Mouse (Mus musculus): ENCODE data around the gene Gm9918. TPM values are rescaled to one million over a fixed set of nuclear protein-coding genes. Genes with fewer than 3 reads are reported as not detected.

Gm9918 gene
- polyA plus RNA-seq, 1 experiment from 2014 or later, result not detected

DNA sequence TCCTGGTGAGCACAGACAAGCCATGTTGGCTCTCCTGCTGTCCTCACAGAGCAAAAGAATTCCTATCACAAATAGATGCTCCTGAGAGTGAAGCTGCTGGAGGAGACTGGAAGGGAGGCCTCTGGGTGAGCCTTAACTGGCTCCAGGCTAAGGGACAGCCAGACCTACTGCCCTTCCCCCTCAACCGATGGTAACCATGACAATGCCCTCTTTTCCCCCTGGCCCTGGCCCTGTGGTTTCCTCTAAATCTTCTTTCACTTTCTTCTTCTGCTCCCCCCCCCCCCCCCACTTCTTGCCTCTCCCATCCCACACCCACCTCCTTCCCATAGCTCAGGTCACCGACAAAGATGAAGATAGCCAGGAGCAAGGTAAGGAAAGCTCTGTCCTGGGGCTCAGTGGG is 36.5 kb upstream of the Gm9918 start:
- Histone ChIP-seq H3K27me3 (ENCODE audit: control insufficient read depth, insufficient read depth, low read length) (no peaks in the 10 kb centered on the region), H3K9ac (replicated peaks; ENCODE audit: low read depth, low read length) (no peak overlapping the region), H3K4me2 (ENCODE audit: low read depth, low read length) (no peak overlapping the region), H3K4me3 (ENCODE audit: low read depth, low read length) (no peak overlapping the region), H3K9me3 (ENCODE audit: control insufficient read depth, low read length) (no peaks in the 10 kb centered on the region), H3K27ac (ENCODE audit: low read depth, low read length) (no peak overlapping the region), H3K4me1 (ENCODE audit: control insufficient read depth, insufficient read depth, low read length) (no peaks in the 10 kb centered on the region), H3K36me3 (ENCODE audit: control insufficient read depth, insufficient read depth, low read length) (no peaks in the 10 kb centered on the region)
- WGBS, result 9% methylated on average over 2 of the region's 2 CpGs
- ATAC-seq (ENCODE audit: low read depth), result no peak

DNA sequence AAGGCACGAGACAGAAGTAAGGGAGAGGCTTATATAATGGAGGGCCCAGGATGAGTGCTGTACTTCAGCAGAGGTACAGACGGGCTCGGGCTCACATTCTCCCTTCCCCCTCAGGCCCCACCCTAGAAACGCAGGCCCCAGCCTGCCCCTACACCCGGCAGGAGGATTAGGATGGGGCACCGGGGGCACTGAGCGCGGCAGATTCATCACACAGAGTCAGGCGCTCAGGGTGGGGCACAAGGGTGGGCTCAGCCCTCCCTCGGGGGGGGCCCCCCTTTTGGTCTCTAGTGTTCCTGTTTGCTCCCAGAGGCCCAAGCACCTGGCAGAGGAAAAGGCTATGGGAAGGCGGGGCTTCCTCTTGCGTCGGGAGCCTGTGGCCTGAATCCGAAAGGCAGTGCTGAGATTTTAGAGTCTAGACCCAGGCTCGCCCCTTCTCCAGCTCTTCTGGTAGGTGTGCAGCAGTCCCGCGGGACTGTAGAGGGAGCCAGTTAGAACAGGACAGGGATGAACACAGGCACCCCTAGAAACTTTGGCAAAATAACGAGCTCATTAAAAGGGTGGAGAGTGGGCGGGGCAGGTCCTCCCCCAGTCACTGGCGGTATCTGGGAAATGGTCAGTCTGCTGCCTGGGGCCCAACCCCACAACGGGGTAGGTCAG is 34.9 kb upstream of the Gm9918 start:
- Histone ChIP-seq H3K9ac (replicated peaks; ENCODE audit: low read depth, low read length) (no peak overlapping the region), H3K9me3 (ENCODE audit: control insufficient read depth, low read length) (no peaks in the 10 kb centered on the region), H3K27me3 (ENCODE audit: control insufficient read depth, insufficient read depth, low read length) (no peaks in the 10 kb centered on the region), H3K27ac (ENCODE audit: low read depth, low read length) (no peak overlapping the region), H3K36me3 (ENCODE audit: control insufficient read depth, insufficient read depth, low read length) (no peaks in the 10 kb centered on the region), H3K4me3 (ENCODE audit: low read depth, low read length) (no peak overlapping the region), H3K4me2 (ENCODE audit: low read depth, low read length) (no peak overlapping the region), H3K4me1 (ENCODE audit: control insufficient read depth, insufficient read depth, low read length) (no peaks in the 10 kb centered on the region)
- WGBS, result 44% methylated on average over 21 of the region's 21 CpGs
- no peak for ATAC-seq (ENCODE audit: low read depth)

DNA sequence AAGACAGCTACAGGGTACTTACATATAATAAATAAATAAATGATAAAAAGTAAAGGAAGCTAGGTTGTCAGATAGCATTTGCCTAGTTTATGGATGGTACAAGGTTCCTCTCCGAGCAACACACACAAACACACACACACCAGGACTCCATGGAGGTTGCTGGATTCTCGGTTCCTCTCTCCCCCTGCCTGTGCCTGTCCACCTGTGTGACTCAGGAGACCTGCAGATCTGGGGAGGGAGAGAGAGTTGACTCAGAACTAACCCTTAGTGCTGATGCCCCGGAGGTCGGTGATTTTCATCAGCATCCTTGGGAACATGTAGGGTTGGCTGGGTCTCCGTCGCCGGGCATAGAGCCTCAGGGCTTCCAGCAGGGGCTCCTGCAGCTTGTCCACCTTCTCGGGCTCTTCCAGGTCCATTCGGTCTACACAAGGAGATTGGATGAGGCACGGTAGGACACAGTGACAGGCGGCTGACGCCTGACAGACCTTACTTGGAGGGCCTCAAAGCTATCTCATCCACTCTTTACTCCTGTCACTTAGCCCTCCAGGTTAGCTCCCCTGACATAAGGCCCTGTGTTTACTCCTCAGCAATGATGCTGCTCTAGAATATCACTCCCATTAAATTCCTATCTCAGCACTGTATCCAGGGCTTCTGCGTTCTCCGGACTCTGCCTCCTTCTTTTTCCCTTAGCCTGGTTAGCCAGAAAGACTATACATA is 31.7 kb upstream of the Gm9918 start:
- Histone ChIP-seq H3K4me3 (ENCODE audit: low read depth, low read length) (no peak overlapping the region), H3K27me3 (ENCODE audit: control insufficient read depth, insufficient read depth, low read length) (peaks cover 3% of the 10 kb centered on the region; the same call in 1 of the 2 replicates)
- WGBS, result 92% methylated on average over 14 of the region's 14 CpGs

DNA sequence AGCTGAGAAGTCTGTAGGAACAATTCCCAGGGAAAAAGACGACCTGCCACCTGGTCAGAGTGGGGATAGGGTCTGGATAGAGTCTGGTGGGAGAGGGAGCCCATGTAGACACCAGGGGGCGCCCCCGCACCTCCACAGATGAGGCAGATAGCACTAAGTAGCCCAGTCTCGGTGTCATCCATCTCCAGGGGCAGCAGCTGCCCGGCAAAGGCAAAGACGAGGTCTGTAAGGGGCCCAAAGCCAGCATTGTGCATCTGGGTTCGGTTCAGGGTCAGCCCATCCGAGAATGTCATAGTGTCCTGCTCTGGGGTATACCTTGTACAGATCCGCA is 31.1 kb upstream of the Gm9918 start:
- no peak overlapping the region for H3K27ac ChIP-seq (ENCODE audit: low read depth, low read length)
- H3K27me3 ChIP-seq (ENCODE audit: control insufficient read depth, insufficient read depth, low read length), result peaks cover 7% of the 10 kb centered on the region
- H3K9me3 ChIP-seq (ENCODE audit: control insufficient read depth, low read length), result no peaks in the 10 kb centered on the region
- H3K36me3 ChIP-seq (ENCODE audit: control insufficient read depth, insufficient read depth, low read length), result no peaks in the 10 kb centered on the region
- H3K4me1 ChIP-seq (ENCODE audit: control insufficient read depth, insufficient read depth, low read length), result peaks cover 8% of the 10 kb centered on the region; the same call in 1 of the 2 replicates
- 15% methylated on average over 9 of the region's 9 CpGs for WGBS
- H3K9ac ChIP-seq (replicated peaks; ENCODE audit: low read depth, low read length), result no peak overlapping the region
- H3K4me2 ChIP-seq (ENCODE audit: low read depth, low read length), result no peak overlapping the region
- H3K4me3 ChIP-seq (ENCODE audit: low read depth, low read length), result no peak overlapping the region
- peak; percentile 78; the same call in 1 of the 2 replicates for ATAC-seq (ENCODE audit: low read depth)

More for the DNA sequence above, 31.7 kb upstream of the Gm9918 start:
- Histone ChIP-seq H3K4me2 (ENCODE audit: low read depth, low read length) (no peak overlapping the region), H3K4me1 (ENCODE audit: control insufficient read depth, insufficient read depth, low read length) (peaks cover 5% of the 10 kb centered on the region; the same call in 1 of the 2 replicates), H3K27ac (ENCODE audit: low read depth, low read length) (no peak overlapping the region), H3K9me3 (ENCODE audit: control insufficient read depth, low read length) (no peaks in the 10 kb centered on the region), H3K9ac (replicated peaks; ENCODE audit: low read depth, low read length) (no peak overlapping the region), H3K36me3 (ENCODE audit: control insufficient read depth, insufficient read depth, low read length) (no peaks in the 10 kb centered on the region)
- no peak for ATAC-seq (ENCODE audit: low read depth)

DNA sequence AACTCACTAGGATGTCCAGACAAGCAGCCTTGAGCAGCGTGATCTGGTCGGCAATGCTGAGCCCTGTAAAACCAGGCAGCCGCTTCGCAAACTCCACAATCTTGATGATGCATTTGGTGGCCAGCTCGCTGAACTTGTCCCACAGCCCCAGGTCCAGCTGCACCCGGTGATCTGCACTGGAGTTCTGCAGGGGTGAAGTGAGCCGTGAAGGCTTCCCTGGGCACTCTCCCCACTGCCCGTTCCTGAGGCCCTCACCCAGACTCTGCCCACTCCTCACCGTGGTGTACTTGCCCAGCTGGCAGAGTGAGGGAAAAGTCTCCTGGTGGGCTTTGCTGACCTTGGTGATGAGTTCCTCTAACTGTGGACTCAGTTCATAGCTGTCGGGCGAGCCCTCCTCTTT is 30.5 kb upstream of the Gm9918 start:
- WGBS, result 77% methylated on average over 11 of the region's 11 CpGs
- Histone ChIP-seq H3K4me2 (ENCODE audit: low read depth, low read length) (no peak overlapping the region), H3K36me3 (ENCODE audit: control insufficient read depth, insufficient read depth, low read length) (no peaks in the 10 kb centered on the region), H3K27ac (ENCODE audit: low read depth, low read length) (no peak overlapping the region), H3K27me3 (ENCODE audit: control insufficient read depth, insufficient read depth, low read length) (peaks cover 9% of the 10 kb centered on the region), H3K4me1 (ENCODE audit: control insufficient read depth, insufficient read depth, low read length) (peaks cover 10% of the 10 kb centered on the region; the same call in 1 of the 2 replicates), H3K4me3 (ENCODE audit: low read depth, low read length) (no peak overlapping the region), H3K9ac (replicated peaks; ENCODE audit: low read depth, low read length) (no peak overlapping the region), H3K9me3 (ENCODE audit: control insufficient read depth, low read length) (no peaks in the 10 kb centered on the region)
- ATAC-seq (ENCODE audit: low read depth), result no peak

DNA sequence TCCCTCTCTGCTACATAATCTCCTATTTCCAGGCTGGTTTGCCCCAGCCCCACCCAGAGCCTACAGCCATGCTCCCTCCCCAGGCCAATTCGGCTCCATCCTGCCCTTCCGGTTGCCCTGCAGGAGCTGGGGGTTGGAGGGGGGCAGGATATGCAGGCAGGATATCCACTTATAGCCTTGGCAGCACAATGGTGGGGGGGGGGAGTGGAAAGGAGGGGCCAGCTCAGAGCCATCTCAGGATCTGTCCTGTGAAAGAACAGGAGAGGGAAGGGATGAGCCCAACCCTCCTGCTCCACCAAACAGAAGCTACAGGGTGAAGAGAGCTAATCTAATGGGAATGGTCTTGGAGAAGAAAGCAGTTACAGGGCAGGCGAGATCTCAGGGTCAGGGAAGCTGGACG is 29.8 kb upstream of the Gm9918 start:
- peaks cover 9% of the 10 kb centered on the region for H3K27me3 ChIP-seq (ENCODE audit: control insufficient read depth, insufficient read depth, low read length)
- H3K4me2 ChIP-seq (ENCODE audit: low read depth, low read length), result no peak overlapping the region
- no peak for ATAC-seq (ENCODE audit: low read depth)
- H3K4me3 ChIP-seq (ENCODE audit: low read depth, low read length), result no peak overlapping the region
- H3K27ac ChIP-seq (ENCODE audit: low read depth, low read length), result no peak overlapping the region
- no peaks in the 10 kb centered on the region for H3K36me3 ChIP-seq (ENCODE audit: control insufficient read depth, insufficient read depth, low read length)
- H3K9ac ChIP-seq (replicated peaks; ENCODE audit: low read depth, low read length), result no peak overlapping the region
- H3K9me3 ChIP-seq (ENCODE audit: control insufficient read depth, low read length), result no peaks in the 10 kb centered on the region
- 76% methylated on average over 4 of the region's 4 CpGs for WGBS
- peaks cover 12% of the 10 kb centered on the region; the same call in 1 of the 2 replicates for H3K4me1 ChIP-seq (ENCODE audit: control insufficient read depth, insufficient read depth, low read length)

DNA sequence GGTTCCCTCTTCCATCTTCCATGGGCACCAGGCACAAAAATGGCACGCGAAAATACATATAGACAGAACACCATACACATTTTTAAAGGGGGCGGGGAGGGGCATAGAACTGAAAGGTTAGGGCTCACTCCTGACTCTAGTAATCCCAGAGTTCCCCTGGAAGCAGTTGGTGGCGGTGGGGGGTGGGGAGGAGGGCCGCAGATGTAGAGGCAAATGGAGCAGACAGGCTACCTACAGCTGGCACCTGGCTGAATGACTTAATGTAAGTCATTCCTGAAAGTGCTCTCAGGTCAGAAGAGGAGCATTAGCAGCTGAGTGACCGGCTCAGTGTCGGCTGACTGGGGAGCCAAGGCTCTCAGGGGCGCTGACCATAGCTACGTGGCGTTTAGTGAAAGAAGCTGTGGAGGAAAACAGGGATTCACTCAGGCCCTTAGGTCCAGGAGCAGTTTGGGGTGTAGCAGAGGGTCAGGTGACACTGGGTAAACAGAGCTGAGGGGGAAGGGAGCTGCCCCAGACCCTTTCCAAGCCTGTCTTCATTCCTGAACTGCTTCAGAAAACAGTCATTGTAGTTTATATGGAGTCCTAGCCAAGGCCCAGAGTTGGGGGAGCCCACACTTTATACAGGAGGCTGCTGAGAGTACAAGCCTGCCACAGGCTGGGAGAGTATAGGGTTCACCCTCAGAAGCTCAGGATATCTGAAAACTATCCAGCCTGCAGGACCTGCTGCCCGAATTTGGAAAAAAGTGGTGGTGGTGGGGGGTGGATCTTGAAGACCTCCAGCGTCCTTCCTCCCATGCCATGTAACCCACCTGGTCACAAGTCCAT is 27.7 kb upstream of the Gm9918 start:
- H3K27ac ChIP-seq (ENCODE audit: low read depth, low read length), result no peak overlapping the region
- no peak overlapping the region for H3K9ac ChIP-seq (replicated peaks; ENCODE audit: low read depth, low read length)
- peaks cover 10% of the 10 kb centered on the region for H3K27me3 ChIP-seq (ENCODE audit: control insufficient read depth, insufficient read depth, low read length)
- H3K4me2 ChIP-seq (ENCODE audit: low read depth, low read length), result no peak overlapping the region
- ATAC-seq (ENCODE audit: low read depth), result no peak
- WGBS, result 26% methylated on average over 12 of the region's 12 CpGs
- peaks cover 15% of the 10 kb centered on the region; the same call in 1 of the 2 replicates for H3K4me1 ChIP-seq (ENCODE audit: control insufficient read depth, insufficient read depth, low read length)
- H3K36me3 ChIP-seq (ENCODE audit: control insufficient read depth, insufficient read depth, low read length), result no peaks in the 10 kb centered on the region
- H3K9me3 ChIP-seq (ENCODE audit: control insufficient read depth, low read length), result no peaks in the 10 kb centered on the region
- H3K4me3 ChIP-seq (ENCODE audit: low read depth, low read length), result no peak overlapping the region

DNA sequence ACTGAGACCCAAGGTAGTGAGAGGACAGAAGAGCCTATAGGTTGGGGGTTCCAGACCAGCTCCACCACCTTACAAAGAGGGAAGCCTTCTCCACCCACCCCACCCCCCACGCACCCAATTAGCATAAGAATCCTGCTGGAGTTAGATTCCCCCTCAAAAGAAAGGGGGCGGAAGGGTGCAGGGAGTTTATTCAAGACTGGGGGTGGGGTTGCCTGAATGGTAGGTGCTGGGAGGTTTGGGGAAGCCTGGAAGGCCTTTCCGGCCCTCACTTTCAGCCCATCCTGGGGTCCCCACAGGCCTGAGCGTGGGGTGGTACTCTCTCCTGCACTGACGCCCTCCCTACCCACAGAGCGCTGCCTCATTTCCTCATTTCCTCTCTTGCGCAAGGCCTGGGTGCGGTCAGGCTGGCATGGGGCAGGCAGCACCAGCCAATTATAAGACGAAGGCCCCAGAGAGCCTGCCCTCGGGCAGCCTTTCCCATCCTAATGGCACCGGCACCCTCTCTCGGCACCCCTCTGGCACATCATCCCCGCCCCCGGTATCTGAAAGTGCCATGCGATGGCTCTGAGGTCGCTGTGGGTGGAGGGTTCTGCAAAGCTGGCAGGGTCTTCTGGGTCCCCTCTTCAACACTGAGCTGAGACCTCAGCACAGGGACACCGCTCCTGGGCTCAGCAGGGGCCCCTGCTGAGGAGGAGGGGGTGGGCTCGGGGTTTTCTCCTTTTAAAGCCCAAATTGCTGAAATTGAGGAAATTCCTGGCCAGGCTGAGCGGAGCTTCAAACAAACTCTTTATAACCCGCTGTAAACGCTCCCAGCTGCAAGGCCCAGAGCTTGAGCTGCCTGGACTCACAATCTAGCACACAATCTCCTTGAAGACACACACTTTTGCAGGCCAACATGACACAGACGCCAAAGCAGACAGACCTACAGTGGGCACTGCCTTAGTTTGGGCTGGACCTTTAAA is 26.9 kb upstream of the Gm9918 start:
- Histone ChIP-seq H3K4me3 (ENCODE audit: low read depth, low read length) (no peak overlapping the region), H3K27ac (ENCODE audit: low read depth, low read length) (no peak overlapping the region), H3K27me3 (ENCODE audit: control insufficient read depth, insufficient read depth, low read length) (peaks cover 12% of the 10 kb centered on the region), H3K9ac (replicated peaks; ENCODE audit: low read depth, low read length) (0 out of 2 replicates have a peak overlapping the region, but pooled peaks have one; percentile 7), H3K9me3 (ENCODE audit: control insufficient read depth, low read length) (no peaks in the 10 kb centered on the region), H3K4me1 (ENCODE audit: control insufficient read depth, insufficient read depth, low read length) (peaks cover 18% of the 10 kb centered on the region; the same call in 1 of the 2 replicates), H3K36me3 (ENCODE audit: control insufficient read depth, insufficient read depth, low read length) (no peaks in the 10 kb centered on the region), H3K4me2 (ENCODE audit: low read depth, low read length) (peak overlapping the region; percentile 98)
- WGBS, result 14% methylated on average over 22 of the region's 22 CpGs
- ATAC-seq (ENCODE audit: low read depth), result no peak
